Mouse (Mus musculus) heart, postnatal 4 days (tissue): ENCODE measurements around the gene Klhl36. TPM values are rescaled to one million over a fixed set of nuclear protein-coding genes. Genes with fewer than 3 reads are reported as not detected.
"Not testable (repeated sequence)": the region's sequence is repeated elsewhere in the genome, so short reads cannot be mapped to it uniquely, and the experiment has no call there.

Source experiments
- DNase-seq: peaks from one replicate; pipeline ENCODE4 v3.0.0; 2021
- total RNA-seq, 2 experiments: library from RNA; stranded (reverse); gene quantifications; 2 replicates each; pipeline ENCODE4 v1.2.3; 2021

Klhl36 gene
- total RNA-seq, 2 experiments from 2014 or later, result 4.7 to 4.8 TPM

DNA sequence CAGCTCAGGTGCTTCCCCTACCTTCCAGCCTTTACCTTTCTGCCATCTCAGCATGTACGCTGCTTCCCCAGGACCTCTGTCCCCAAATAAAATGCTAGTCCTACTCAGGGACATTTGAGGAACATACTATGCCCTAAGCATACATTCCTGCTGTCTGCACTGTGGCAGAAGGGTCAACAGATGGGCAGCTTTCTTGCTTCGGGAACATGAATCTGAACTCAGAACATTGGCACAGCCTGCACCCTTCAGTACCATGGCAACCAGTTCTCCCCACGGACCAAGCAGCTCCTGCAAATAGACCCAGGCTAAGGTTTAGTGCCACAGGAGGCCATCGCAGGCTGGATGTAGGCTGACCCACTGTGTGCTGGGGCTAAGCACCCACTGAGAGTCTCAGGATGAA, 25.2 kb upstream of the Klhl36 start:
- DNase-seq, result no peak

DNA sequence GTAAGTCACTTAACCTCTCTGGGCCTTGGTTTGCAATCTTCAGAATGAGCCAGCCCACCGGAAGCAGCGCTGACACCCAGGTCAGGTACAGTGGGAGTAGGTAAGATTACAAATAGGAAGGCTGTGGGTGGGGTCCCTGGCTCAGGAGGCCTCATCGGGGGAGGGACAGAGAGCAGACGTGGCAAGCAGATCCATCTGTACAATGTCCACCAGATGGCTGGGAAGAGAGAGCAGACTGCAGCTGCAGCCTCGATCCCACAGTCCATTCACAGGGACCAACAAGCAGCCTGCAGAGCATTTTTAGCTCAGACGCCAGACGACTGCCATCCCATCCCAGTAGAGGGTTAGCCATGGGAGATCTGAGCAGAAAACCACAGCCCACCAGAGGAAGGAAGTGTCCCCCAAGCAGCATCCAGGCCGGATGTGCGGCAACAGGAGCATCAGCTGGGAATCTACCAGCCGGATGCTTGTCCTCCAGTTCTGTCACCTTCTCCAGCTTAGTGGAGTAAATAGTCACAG, 24.5 kb upstream of the Klhl36 start:
- peak; percentile 33 for DNase-seq

DNA sequence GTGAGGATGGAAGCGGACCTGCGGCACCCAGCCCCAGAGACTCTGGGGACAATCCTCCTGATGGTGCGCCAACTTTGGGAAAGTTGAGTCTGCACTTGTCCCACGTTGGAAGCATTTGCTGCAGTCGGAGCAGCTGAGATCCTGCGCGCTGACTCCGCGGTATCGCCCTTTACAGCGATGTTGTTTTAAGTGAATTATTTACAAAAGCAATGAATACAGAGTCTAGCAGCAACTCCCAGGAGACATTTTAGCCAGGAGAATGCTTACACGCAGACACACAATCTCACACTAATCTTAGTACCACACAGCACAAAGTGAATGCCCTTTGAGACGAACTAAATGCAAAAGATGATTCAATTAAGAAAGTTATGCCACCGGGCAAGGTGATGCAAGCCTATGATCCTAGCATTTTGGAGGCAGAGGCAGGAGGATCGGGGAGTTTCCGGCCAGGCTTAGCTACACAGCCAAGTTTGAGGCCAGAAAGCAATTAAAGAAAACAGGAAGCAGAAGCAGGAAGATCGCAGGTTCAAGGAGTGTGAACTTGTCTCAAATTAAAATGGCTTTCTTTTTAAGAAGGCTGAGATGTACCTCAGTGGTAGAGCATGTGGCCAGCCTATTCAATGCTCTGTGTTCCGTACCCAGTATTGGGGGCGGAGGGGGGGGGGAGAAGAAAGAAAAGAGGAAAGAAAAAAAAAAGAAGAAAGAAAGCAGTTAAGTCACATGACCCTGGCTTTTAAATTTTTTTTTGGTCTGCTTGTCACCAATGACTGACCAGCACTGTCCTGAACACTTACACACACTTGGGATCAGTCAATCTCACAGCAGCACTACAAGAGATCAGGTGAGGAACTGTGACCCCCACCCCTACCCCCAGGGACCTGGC, 23.7 kb upstream of the Klhl36 start:
- DNase-seq, result no peak

DNA sequence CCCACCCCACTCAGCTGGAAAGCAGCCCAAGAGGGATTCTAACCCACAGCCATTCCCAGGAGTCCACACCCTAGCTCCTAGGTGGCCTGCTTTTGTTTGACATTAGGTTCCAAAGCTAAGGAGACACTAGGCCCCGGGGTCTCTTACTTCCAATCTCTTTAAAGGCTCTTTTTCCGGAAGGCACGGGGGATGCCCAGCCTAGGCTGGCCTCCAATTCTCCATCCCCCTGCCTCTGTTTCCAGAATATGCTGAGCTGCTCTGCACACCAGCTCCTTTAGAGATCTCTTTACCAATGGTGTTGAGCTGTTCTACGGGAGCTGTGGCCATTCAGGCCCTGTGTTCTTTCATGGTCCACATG, 23.1 kb upstream of the Klhl36 start:
- DNase-seq, result no peak

DNA sequence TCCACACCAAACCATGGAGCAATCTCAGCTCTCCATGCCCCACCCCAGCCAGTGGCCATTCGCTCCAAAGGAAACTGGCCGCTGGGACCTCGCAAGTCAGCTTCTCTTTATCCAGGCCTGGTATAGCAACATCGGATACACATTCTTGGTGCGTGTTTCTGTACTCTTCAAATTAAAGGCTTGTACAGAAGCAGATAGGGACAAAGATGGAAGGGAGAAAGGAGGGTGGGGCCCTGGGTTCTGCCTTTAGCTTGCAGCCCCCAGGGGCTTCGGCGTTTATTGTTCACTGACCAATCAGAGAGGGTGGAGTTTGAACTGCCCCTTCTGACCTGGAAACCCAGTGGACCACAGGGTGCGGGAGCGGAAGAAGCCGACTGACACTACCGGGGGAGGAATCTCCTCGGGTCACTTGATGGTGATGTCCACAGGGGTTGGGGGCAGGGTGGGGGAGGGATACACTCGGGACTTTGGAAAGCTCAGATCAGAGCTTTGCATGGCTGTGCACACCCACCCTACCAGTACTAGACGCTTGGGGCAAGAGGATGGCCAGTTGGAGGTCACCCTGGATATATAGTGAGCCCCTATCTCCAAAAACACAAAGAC, 22.5 kb upstream of the Klhl36 start:
- peak; percentile 32 for DNase-seq

DNA sequence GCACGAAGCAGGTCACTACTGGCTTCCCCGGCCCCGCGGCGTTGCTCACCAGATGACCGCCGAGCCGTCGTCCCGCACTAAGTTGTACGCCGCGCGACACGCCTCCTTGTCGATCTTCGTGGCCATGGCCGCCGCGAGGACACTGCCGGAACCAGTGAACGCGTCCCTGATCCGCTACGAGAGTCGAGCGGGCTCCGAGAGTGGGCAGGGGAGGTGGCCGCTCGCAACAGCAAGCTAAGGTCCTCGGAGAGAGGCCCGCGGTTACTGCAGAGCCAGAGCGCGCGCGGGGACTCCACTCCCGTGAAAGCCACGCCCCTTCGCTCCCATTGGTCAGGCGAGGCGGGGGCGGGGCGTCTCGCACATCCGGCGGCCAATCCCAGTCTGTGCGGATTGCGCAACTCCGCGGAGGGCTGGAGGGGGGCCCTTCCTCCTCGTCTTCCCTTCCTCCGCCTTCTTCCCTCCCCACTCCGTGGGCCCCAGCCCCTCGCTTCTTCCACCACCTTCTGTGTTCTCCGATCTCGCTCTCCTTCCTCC, 21.7 kb upstream of the Klhl36 start, which contains the start of gene Cotl1:
TSS of gene Cotl1 (minus strand) at position 270 of the 534 bp plus-strand sequence.
- DNase-seq, result peak; percentile 97

DNA sequence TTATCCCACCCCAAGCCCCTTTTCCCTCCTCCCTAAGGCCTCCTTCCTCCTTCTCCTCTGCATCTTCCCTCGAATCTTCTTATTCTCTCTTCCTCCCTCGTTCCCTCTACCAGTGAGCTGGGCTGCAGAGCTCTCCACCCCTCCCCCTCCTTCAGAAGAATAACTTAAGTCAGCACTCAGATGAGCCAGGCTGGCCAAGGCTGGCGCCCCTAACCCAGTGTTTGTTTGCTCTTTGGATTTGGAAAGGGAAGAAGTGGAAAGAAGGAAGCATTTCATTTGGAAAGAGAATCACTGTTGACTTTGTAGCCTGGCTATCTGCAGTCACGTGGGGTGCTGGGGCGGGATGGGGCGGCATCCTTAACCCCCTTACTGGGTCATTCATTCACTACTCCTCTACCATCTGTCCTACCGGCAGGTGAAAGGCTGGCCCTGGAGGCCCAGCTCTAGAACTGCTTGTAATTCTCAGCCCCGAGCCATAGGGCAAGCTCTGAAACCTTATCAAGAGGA, 21.1 kb upstream of the Klhl36 start:
- DNase-seq, result no peak

DNA sequence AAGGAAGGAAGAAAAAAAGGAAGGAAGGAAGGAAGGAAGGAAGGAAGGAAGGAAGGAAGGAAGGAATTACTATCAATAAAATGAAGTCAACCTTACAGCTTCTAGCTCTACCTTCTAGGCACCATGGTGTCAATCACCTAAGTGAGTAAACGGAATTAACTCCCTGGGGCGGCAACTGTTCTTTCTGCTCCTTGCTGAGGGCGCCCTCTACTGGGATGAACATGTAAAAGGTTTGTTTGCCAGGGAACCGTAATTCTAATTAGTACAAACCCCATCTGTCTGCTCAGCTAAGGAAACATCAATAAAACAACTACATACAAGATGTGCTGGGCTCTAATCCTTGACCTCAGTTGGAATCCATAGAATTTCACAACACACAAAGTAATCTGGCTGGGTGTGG, 18.6 kb upstream of the Klhl36 start:
- peak; percentile 86 for DNase-seq

DNA sequence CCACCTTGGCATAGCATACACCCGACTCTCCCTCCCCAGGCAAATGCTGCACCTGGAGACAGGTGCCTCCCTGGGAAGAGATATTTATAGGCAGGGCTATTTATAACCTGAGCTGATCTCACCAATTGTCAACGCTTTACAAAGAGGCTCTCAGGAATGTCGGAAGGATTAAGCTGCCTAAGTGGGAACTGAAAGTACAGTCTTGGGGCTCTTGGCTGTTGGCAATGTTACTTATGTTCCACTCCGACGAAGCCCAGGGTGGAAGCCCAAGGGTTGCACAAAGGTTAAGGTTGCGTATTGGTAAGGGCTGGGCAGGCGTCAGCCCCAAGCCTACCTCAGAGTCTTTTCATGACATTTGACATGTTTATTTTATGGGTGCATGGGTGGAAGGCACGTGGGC, 17.5 kb upstream of the Klhl36 start:
- no peak for DNase-seq

DNA sequence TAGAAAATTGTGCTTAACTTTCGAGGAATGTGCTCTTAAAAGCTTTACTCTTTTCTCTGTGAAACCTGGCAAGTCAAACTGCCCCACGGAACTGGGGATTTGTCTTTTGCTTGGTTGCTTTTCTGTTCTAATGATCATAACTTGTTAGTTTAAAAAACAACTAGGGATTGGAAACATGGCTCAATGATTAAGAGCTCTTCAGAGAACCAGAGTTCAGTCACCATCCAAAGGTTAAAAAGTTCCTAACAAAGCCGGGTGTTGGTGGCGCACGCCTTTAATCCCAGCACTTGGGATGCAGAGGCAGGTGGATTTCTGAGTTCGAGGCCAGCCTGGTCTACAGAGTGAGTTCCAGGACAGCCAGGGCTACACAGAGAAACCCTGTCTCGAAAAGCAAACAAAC, 16.3 kb upstream of the Klhl36 start:
- not testable (repeated sequence) for DNase-seq

DNA sequence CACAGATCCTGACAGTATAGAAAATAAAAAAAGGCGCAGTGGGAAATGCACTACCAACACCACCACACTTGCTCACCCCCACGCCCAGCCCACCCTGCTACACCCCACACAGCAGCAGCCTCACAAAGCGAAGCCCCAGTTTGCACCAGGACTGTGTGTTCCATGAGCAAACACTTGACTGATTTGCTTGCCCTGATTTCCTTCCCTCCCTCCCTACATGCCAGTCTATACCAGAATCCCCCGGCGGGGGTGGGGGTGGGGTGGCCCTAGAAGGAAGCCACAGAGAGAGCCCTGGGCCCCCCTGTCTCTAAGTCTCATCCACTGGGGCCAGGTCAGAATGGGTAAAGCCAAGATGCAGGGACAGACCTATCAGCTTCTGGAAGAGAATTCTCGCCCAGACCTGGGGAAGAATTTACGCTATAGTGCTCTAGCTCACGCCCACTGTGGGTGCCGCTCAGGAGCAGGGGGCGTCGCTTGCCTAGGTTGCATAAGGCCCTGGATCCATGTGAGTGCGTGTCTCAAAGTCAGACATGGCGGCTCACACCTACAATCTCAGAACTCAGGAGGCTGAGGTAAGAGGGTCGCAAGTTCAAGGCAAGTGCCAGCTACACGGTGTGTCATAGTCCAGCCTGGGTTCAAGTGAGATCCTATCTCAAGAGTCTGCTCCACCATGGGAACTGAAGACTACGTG, 14.7 kb upstream of the Klhl36 start:
- no peak for DNase-seq

DNA sequence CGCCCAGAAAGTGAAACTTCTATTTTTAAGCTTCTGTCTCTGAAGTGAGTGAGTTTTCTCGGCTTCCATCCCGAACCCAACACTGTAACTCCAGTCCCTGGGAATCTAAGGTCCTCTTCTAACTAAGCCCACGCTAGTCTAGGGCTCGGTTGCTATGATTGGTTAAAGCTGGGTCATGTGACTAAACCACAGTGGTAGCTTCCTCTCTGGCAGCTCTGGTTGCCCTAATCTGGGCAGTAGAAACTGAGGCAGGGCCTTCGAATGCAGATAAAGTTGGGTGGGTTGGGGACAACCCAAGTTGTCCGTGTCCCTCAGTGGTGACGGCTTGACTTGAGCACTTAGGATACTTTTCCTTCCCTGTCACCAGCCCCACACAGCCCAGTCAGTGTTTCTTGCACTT, 8.5 kb upstream of the Klhl36 start:
- DNase-seq, result no peak

DNA sequence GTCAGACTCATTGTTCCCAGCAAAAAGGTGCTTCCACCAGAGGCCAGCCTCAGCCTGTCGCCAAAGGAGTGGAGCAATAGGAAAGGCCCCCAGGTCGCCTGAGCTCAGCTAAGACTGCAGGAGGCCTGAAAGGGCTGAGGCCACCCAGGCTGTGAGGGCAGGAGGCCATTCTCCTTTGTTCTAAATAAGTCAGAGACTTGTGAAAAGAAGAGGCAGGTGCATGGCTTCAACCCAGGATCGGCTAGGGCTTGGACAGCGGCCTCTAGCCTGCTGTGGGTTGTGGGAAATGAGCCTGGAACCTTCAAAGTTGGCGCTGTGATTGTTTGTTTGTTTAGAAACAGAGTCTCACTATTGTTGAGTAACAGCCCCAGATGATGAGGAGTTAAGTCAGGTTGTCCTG, 8.0 kb upstream of the Klhl36 start:
- no peak for DNase-seq

DNA sequence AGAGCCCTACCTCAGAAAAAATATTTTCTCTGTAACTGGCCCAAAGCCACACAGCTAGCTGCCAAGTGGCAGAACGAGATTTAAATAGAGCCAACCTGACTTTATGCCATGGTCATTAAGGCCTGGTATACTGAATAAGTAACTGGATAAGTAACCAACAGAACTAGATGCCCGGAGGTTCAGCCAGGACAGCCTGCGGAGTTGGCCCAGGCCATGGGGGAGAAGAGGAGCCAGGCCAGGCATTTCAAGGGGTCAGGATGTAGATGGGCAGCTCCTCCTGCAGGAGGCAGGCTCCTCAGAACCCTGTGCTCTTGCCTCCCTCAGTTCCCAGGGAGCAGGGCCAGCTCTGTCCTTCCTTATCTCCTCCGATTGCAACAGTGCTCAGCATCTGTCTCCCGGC, 6.4 kb upstream of the Klhl36 start:
- DNase-seq, result peak; percentile 26

DNA sequence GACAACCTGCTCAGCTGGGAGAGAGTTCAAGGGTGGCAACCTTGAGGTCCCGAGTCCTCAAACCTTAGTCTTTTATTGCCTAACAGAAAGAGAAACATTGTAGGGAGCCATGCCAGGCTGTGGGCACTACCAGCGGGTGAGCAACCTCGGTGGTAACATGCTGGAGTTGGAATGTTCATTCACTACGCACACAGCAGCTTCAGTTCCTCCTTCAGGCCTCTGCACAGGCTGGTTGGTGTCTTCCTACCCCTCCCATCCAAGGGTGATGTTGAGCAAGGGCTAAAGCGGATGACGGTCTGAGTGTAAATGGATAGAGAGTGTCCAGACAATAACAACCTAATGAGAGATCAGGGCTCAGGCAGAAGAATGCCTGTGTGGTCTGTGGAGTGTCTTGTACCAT, 4.3 kb upstream of the Klhl36 start:
- no peak for DNase-seq

DNA sequence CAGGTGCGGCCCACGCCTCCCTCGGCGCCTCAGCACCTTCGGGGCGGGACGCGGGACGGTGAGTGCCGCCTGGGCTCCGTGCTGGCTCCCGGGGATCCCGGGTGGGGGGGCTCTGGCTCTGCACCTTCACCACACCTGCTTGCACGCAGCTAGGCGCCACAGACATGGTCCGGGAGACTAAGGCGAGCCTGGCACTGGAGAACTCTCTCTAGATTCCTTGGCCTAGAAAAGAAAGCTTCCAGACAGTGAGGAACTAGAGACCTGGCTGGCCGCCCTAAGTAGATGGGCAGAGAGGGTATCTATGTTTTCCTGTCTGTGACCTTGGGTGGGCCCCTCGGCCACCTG, 296 bp downstream of the Klhl36 start:
- no peak for DNase-seq

DNA sequence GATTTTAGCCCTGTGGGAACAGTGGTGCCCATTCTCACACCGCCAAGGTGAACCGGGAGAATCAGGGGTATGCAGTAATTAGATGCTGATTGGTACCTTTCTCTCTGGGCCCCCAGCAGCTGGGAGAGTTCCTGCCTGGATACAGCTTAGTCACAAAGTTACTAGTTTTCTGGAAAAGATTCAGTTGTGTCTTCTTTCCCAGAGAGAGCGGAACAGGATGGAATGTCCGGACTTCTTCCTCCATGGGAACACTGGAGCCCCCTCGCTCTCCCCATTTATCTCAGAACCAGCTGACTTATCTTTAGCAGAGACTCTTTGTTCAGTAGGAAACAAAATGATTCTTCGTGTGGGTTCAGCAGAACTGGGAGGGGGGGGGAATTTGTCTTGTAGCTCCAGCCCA, 683 bp downstream of the Klhl36 start:
- no peak for DNase-seq

DNA sequence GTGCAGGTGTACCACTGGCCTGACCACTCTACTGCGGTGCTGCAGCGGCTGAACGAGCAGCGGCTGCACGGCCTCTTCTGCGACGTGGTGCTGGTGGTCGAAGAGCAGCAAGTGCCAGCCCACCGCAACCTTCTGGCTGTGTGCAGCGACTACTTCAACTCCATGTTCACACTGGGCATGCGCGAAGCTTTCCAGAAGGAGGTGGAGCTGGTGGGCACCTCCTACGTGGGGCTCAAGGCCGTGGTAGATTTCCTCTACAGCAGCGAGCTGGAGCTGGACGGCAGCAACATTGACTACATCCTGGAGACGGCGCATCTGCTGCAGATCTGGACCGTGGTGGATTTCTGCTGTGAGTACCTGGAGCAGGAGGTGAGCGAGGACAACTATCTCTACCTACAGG, 7.5 kb downstream of the Klhl36 start:
- DNase-seq, result no peak

DNA sequence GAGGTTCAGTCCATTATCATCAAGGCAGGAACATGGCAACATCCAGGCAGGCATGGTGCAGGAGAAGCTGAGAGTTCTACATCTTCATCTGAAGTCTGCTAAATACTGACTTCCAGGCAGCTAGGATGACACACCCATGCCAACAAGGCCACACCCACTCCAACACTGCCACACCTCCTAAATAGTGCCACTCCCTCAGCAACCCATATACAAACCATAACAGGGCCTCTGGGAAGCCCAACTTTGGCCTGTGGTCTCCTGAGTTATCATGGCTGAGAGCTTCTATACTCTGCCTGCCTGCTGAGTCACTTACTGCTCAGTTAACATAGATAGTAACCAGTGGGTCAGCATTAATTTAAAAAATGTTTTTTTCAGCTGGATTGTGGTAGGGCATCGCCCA, 11.1 kb downstream of the Klhl36 start:
- DNase-seq, result no peak

DNA sequence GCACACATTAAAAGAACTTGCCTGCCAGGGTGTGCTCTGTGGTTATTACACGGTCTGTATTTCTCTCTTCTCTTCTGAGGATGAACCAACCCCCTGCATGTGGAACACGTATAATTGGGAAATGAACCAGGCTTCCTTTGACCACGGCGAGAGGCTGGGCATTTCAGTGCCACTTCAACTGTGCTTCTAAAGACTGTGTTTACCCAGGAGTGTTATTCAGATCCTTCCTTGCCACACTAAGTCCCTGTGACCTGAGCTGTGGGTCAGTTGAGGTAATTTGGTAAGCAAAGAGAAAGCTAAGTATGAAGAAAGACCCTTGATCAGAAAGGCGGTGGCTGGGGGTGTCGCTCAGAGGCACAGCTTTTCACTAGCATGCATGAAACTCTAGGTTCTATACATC, 19.2 kb downstream of the Klhl36 start:
- DNase-seq, result no peak

DNA sequence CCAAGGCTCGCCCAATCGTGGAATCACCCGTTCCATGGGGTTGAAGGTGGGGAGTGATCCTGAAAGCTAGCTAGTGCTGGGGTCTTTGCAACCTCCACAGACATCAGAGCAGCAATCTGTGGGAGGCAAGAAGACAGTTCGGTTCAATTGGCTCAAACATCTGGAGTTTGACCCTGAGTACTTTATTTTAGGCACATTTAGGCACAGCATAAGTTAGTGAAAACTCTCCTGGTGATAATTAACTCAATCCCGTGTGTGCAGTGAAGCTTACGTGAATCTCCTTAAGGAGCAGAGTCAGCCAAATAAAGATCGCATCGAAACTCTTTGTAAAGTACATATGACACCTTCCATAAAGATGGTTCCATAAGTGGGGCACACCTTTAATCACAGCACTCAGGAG, 19.9 kb downstream of the Klhl36 start:
- no peak for DNase-seq

DNA sequence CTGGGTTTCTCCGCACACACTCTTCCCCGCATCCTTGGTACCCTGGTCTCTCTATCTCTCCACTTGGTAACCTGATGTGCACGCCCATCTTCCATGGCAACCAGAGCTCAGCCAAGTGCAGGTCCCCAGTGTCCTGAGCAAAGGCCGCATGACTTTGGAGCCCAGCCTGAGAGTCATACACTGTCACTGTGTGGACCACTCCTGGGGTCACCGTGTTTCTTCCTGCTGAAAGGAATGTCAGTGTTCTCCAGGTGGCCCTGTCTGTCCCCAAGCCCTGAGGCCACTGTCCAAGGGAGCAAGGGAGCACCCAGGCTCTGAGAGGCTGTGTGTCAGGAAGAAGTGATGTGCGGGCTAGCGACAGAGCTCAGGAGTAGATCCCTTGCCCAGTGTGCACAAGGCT, 21.2 kb downstream of the Klhl36 start:
- DNase-seq, result no peak

DNA sequence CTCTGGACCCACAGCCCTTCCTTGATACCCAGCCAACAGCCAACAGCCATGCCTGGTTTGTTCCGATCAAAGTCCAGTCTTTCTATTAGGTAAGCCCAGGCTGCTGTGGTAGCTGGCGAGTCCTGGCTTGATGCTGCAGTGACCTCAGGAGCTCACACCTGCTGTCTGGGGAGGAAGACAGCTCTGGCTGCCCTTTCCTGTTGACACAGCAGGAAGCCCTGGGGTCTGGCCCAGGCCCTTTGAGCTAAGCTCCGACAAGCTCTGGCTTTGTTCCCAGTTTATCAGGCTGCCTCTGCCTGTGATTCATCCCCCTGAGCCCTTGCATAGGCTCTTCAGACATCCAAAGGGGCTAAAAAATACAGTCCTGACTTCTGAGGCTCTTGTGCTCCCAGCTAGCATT, 23.5 kb downstream of the Klhl36 start:
- peak; percentile 62 for DNase-seq
